Mouse (Mus musculus): ENCODE data around the gene Svbp. TPM values are rescaled to one million over a fixed set of nuclear protein-coding genes. Genes with fewer than 3 reads are reported as not detected.

The Svbp gene
- polyA plus RNA-seq, 1 experiment: 23.0 TPM

- WGBS: 82% methylated on average over 6 of the region's 6 CpGs
- no peaks in the 10 kb centered on the region for H3K36me3 ChIP-seq (ENCODE audit: control insufficient read depth, insufficient read depth, low read length)
- DNase-seq (ENCODE audit: low read depth in 1 of 2, low spot score in 2 of 2): no peak
- no peaks in the 10 kb centered on the region for H3K4me1 ChIP-seq (ENCODE audit: control insufficient read depth, insufficient read depth, insufficient read length)
- no peaks in the 10 kb centered on the region for H3K27me3 ChIP-seq (ENCODE audit: control insufficient read depth, insufficient read depth, low read length)
- no peak overlapping the region; the same call in 1 of the 2 replicates for H3K27ac ChIP-seq (ENCODE audit: insufficient read depth, low read length)
- TF ChIP-seq CTCF (IDR thresholded peaks at IDR 0.05; ENCODE audit: extremely low read depth, insufficient read depth, insufficient read length, insufficient replicate concordance) (no peak), POLR2A (IDR thresholded peaks at IDR 0.05; ENCODE audit: low read depth, low read length) (no peak)
- peak overlapping the region; percentile 41; the same call in 1 of the 2 replicates for H3K4me3 ChIP-seq (ENCODE audit: extremely low read depth, insufficient read depth, insufficient read length)
These were observed 5.7 kb upstream of the Svbp start for GRCm38 (mm10) chr4:119189392-119189791.

- H3K4me1 ChIP-seq (ENCODE audit: control insufficient read depth, insufficient read depth, insufficient read length): no peaks in the 10 kb centered on the region
- no peak within 1 kb of the TSS; the same call in 1 of the 2 replicates for H3K27ac ChIP-seq (ENCODE audit: insufficient read depth, low read length)
- no peak for DNase-seq (ENCODE audit: low read depth in 1 of 2, low spot score in 2 of 2)
- no peaks in the 10 kb centered on the region for H3K27me3 ChIP-seq (ENCODE audit: control insufficient read depth, insufficient read depth, low read length)
- 81% methylated on average over 6 of the region's 6 CpGs for WGBS
- TF ChIP-seq CTCF (IDR thresholded peaks at IDR 0.05; ENCODE audit: extremely low read depth, insufficient read depth, insufficient read length, insufficient replicate concordance) (no peak), POLR2A (IDR thresholded peaks at IDR 0.05; ENCODE audit: low read depth, low read length) (no peak)
- peak within 1 kb of the TSS; percentile 41; the same call in 1 of the 2 replicates for H3K4me3 ChIP-seq (ENCODE audit: extremely low read depth, insufficient read depth, insufficient read length)
- H3K36me3 ChIP-seq (ENCODE audit: control insufficient read depth, insufficient read depth, low read length): no peaks in the 10 kb centered on the region
These were observed 5.2 kb upstream of the Svbp start, which contains the start of gene Ermap for GRCm38 (mm10) chr4:119189864-119190263. Gene Ermap (minus strand): TSS chr4:119190011.

DNA sequence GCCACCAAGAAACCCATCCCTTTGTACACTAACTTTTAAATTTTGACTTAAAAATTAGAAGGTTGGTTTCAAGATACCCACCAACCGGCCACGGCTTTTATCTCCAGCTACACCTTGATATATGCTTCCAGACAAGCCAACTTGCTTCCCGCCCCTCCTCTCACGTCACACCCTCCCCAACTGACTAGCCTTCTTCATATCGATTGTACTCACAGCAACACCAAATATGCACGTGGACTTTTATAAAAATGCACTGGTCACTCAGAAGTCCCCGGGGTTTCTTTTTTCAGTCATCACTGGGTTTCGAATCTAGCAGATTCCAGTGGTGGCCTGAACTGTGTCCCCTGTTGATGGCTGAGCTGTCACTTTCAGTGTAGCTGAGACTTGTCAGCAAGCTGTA is 4.5 kb upstream of the Svbp start:
- no peak for DNase-seq (ENCODE audit: low read depth in 1 of 2, low spot score in 2 of 2)
- Histone ChIP-seq H3K4me3 (ENCODE audit: extremely low read depth, insufficient read depth, insufficient read length) (no peak overlapping the region), H3K27me3 (ENCODE audit: control insufficient read depth, insufficient read depth, low read length) (no peaks in the 10 kb centered on the region), H3K27ac (ENCODE audit: insufficient read depth, low read length) (no peak overlapping the region; the same call in 1 of the 2 replicates), H3K36me3 (ENCODE audit: control insufficient read depth, insufficient read depth, low read length) (no peaks in the 10 kb centered on the region), H3K4me1 (ENCODE audit: control insufficient read depth, insufficient read depth, insufficient read length) (peaks cover under 1% of the 10 kb centered on the region; the same call in 1 of the 2 replicates)
- WGBS: 72% methylated on average over 8 of the region's 8 CpGs
- TF ChIP-seq POLR2A (IDR thresholded peaks at IDR 0.05; ENCODE audit: low read depth, low read length): no peak
- no peak for TF ChIP-seq CTCF (IDR thresholded peaks at IDR 0.05; ENCODE audit: extremely low read depth, insufficient read depth, insufficient read length, insufficient replicate concordance)

DNA sequence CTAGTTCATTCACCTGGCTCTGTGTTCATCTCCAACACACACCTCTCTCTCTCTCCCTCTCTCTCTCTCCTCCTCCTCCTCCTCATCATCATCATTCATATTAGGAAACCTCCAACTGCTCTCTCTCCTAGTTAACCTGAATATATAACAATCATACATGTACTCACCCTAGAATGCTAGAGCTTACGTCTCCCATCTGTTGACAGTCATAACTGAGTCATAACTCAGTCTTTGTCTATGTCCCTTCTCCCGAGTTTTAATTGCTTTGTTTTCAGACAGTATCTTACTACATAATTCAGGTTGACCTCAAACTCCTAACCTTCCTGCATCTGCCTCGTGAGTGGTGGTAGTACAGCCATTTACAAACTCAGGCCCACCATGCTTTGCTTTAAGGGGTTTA is 3.8 kb upstream of the Svbp start:
- TF ChIP-seq POLR2A (IDR thresholded peaks at IDR 0.05; ENCODE audit: low read depth, low read length) (no peak), CTCF (IDR thresholded peaks at IDR 0.05; ENCODE audit: extremely low read depth, insufficient read depth, insufficient read length, insufficient replicate concordance) (no peak)
- no peaks in the 10 kb centered on the region for H3K36me3 ChIP-seq (ENCODE audit: control insufficient read depth, insufficient read depth, low read length)
- no peak overlapping the region; the same call in 1 of the 2 replicates for H3K27ac ChIP-seq (ENCODE audit: insufficient read depth, low read length)
- no peak overlapping the region for H3K4me3 ChIP-seq (ENCODE audit: extremely low read depth, insufficient read depth, insufficient read length)
- peaks cover 6% of the 10 kb centered on the region; the same call in 1 of the 2 replicates for H3K4me1 ChIP-seq (ENCODE audit: control insufficient read depth, insufficient read depth, insufficient read length)
- no peak for DNase-seq (ENCODE audit: low read depth in 1 of 2, low spot score in 2 of 2)
- 63% methylated on average over 3 of the region's 3 CpGs for WGBS
- no peaks in the 10 kb centered on the region for H3K27me3 ChIP-seq (ENCODE audit: control insufficient read depth, insufficient read depth, low read length)

DNA sequence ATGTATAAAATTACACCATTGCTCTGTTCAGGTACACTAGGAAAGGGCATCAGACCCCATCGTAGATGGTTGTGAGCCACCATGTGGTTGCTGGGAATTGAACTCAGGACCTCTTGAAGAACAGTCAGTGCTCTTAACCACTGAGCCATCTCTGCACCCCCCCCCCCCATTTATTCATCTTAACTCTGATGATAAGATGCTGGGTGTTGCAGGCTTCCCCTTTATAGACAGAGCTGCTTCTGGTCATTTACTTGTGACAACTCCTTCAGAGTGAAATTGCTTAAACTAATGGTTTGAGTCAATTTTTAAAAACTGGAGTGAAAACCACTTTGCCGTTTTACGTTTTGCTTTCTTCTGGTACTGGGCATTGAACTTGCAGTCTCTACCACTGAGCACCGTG is 2.3 kb upstream of the Svbp start:
- DNase-seq (ENCODE audit: low read depth in 1 of 2, low spot score in 2 of 2): no peak
- WGBS: 92% methylated on average over 4 of the region's 4 CpGs
- H3K27me3 ChIP-seq (ENCODE audit: control insufficient read depth, insufficient read depth, low read length): no peaks in the 10 kb centered on the region
- H3K4me1 ChIP-seq (ENCODE audit: control insufficient read depth, insufficient read depth, insufficient read length): peaks cover 6% of the 10 kb centered on the region; the same call in 1 of the 2 replicates
- no peak for TF ChIP-seq CTCF (IDR thresholded peaks at IDR 0.05; ENCODE audit: extremely low read depth, insufficient read depth, insufficient read length, insufficient replicate concordance)
- no peak for TF ChIP-seq POLR2A (IDR thresholded peaks at IDR 0.05; ENCODE audit: low read depth, low read length)
- H3K4me3 ChIP-seq (ENCODE audit: extremely low read depth, insufficient read depth, insufficient read length): no peak overlapping the region
- H3K36me3 ChIP-seq (ENCODE audit: control insufficient read depth, insufficient read depth, low read length): no peaks in the 10 kb centered on the region
- H3K27ac ChIP-seq (ENCODE audit: insufficient read depth, low read length): no peak overlapping the region

DNA sequence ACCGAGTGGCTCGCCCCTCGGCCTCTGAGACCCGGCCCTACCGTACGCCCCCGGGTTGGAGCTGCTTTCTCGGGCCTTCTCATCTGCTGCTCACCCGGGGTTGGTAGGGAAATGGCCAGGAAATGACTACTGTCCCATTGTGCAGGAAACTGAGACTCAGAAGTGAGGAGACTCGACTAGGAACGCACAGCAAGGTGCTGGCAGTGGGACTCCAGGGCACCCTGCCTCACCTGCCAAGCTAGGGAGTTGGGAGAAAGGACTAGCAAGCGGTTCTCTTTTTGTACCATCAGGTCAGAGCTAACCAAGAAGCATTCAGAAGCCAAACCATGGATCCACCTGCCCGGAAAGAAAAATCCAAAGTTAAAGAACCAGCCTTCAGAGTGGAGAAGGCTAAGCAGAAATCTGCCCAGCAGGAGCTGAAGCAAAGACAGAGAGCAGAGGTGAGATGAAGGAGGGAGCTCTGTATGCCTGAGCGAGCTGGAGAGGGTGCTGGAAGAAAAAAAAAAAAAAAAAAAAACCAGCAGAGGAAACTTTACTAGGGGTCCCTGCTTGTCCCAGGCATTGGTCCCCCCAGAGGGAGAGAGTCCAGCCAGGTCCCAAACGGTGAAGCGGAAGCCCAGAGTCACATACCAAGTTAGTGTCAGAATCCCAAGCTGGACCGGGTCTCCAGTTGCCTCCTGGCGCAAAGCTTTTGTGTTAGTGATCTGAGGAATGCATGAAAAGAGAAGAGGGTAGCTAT is 645 bp downstream of the Svbp start:
- H3K4me1 ChIP-seq (ENCODE audit: control insufficient read depth, insufficient read depth, insufficient read length): peaks cover 6% of the 10 kb centered on the region; the same call in 1 of the 2 replicates
- no peaks in the 10 kb centered on the region for H3K27me3 ChIP-seq (ENCODE audit: control insufficient read depth, insufficient read depth, low read length)
- peak overlapping the region; percentile 32; the same call in 1 of the 2 replicates for H3K27ac ChIP-seq (ENCODE audit: insufficient read depth, low read length)
- peak overlapping the region; percentile 84 for H3K4me3 ChIP-seq (ENCODE audit: extremely low read depth, insufficient read depth, insufficient read length)
- TF ChIP-seq CTCF (IDR thresholded peaks at IDR 0.05; ENCODE audit: extremely low read depth, insufficient read depth, insufficient read length, insufficient replicate concordance) (no peak), POLR2A (IDR thresholded peaks at IDR 0.05; ENCODE audit: low read depth, low read length) (no peak)
- H3K36me3 ChIP-seq (ENCODE audit: control insufficient read depth, insufficient read depth, low read length): 0 out of 2 replicates have a peak, but pooled peaks cover under 1% of the 10 kb centered on the region
- WGBS: 24% methylated on average over 18 of the region's 18 CpGs
- DNase-seq (ENCODE audit: low read depth in 1 of 2, low spot score in 2 of 2): peak in 1 of 2 experiments; percentile 18

GRCm38 (mm10) chr4:119198105-119198504 is 3.0 kb downstream of the Svbp start:
- Histone ChIP-seq H3K4me1 (ENCODE audit: control insufficient read depth, insufficient read depth, insufficient read length) (peaks cover 6% of the 10 kb centered on the region; the same call in 1 of the 2 replicates), H3K27me3 (ENCODE audit: control insufficient read depth, insufficient read depth, low read length) (no peaks in the 10 kb centered on the region), H3K4me3 (ENCODE audit: extremely low read depth, insufficient read depth, insufficient read length) (no peak overlapping the region), H3K36me3 (ENCODE audit: control insufficient read depth, insufficient read depth, low read length) (peaks cover 5% of the 10 kb centered on the region), H3K27ac (ENCODE audit: insufficient read depth, low read length) (no peak overlapping the region)
- no peak for DNase-seq (ENCODE audit: low read depth in 1 of 2, low spot score in 2 of 2)
- WGBS: 88% methylated on average over 6 of the region's 6 CpGs
- TF ChIP-seq CTCF (IDR thresholded peaks at IDR 0.05; ENCODE audit: extremely low read depth, insufficient read depth, insufficient read length, insufficient replicate concordance) (no peak), POLR2A (IDR thresholded peaks at IDR 0.05; ENCODE audit: low read depth, low read length) (no peak)
